Mouse (Mus musculus): ENCODE results near the gene Mcm6.

The Mcm6 gene

DNA sequence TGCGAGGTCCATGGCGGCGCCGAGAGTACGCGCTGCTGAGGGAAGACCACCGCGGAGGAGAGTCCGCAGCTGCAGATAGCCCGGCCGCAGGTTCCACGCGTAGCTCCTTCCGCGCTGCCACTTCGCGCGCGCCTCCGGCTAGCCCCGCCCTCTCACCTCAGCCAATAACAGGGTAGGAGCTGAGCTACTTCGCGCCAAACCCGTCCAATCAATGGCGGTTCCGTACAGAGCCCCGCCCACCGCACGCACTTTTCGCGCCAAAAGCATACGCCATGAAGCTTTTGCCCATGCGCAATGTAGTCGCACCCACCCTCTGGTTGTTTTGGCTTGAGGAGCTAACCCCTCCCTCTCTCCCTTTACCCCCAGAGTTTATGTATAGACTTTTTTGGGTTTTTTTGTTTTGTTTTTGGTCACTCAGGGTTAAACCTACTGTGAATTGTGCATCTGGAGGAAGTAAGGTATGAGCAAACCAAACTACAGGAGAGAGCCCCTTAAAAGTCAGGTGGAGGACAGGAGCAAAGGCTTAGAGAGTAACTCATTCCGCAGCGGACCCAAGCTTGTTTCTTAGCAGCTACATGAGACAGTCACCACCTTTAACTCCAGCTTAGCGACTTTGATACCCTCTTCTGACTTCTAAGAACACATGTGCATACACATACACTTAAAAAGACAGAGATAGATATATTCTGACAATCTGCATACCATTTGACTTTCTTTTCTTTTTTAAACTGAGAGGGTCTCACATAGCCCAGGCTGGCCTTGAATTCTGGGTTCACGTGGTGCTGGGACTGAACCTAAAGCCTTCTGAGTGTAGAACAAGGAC is at the start of gene Mcm6:
TSS of gene Mcm6 (minus strand) at position 111 of the 823 bp plus-strand sequence.
- peak; percentile 84 for DNase-seq (ENCODE audit: low spot score)

DNA sequence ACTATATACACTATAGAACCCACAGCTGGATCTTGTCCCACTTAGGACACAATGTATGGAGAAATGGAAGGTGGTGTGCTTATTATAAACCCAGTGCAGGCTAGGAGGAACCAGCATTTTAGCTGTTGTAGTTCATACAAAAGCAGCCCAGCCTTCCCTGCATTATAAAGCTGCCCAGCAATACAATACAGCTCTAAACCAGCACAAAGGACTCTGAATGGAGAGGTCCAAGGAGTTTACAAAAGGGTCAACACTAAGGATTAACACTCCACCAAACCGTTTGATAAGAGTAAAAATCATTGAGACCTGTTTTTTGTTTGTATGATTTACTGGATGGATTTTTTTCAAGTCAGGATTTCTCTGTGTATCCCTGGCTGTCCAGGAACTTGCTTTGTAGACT is 47.4 kb upstream of the Mcm6 start:
- no peak for DNase-seq (ENCODE audit: low spot score)

DNA sequence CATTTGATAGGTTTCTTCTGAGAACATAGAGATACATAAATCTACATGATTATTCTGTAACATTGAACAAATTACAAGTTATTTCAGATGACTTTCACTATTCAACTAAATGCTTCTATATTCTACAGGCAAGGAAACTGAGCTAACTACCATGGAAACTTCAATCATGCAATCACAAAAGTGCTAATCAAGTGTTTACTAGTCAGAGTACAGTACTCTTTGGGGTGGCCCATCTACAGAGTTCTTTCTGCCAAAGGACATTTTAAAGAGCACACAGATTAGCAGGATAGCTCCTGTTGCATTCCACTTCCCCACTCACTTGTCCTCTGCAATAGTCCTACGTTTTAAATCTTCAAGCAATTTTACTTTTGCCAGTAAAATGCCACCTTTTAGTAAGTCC is 46.2 kb upstream of the Mcm6 start:
- DNase-seq (ENCODE audit: low spot score), result no peak

DNA sequence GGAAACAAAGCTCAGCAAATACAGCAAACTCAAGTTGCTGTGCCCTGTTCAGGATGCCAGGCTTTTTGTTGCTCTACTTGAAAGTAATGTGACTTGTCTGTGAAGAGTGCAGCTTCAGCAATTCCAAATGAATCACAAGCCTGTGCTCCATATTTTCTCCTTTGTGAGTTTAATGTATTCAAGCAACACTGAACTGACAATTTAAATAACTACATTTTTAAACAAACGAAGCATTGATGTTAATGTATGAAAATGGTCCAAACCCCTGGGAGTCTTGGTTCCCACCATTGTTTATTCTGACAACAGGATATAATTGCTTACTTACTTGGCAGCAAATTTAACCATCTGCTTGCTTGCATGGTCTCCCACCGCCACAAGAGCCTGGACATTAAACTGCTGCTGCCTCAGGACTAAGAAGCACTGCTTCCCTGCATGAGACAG is 45.6 kb upstream of the Mcm6 start:
- no peak for DNase-seq (ENCODE audit: low spot score)

DNA sequence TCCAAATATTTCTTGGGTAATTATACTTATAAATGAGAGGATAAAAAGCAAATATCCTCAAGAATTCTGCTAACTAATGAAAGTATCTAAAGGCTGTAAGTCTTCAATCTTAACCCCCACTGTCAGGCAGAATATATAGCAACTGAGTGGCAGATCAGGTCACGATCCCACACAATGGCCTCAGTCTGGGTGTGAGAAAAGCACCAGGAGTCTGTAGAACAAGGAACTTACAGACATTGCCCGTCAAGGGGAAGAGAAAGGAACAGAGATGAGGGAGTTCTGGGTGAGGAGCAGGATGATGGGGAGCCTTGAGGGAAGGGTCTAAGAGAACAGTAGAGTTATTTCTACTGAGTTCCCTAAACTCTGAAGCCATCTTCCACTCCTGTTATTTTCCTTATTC is 41.5 kb upstream of the Mcm6 start:
- DNase-seq (ENCODE audit: low spot score), result no peak

DNA sequence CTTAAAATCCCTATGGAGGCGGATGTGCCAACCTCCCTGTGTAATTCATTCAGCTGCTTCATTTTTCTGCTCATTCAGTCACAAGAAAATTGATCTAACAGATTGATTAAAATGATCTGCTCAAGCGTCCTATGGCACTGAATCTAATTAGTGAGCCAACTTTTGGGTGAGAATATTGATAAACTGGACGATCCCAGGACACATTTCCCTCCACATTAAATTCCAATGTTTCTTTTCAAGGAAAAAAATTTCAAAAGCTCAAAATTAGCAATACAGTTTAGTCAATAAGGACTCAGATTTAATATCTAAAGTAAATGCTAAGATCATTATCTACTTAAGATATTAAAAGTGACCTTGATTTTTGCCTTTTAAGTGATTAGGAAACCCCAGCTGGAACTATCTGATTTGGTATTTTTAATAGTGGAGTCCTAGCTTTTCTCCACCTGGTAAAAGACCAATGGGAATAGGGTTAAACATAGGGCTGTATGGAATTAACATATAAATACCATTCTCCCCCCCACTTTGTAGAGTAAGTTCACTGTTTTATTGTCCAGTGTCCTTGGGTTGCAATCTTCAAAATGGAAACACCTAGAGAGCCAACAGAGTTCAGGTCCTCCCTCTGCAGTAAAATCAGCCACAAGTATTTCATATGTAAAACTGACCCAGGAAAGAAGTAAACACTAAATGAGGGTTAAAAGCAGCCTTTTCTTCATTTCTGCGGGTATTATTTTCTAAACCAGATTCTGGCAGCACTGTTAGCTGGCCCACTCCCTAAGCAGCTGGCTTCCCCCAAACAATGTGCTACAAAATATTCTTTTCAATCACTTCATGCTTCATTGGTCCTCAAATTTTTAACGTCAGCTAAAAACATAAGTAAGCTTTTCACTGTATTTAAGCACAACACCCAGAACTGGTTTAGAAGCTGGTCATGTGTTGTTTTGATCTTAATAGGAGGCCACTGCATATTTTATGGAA is 40.8 kb upstream of the Mcm6 start:
- no peak for DNase-seq (ENCODE audit: low spot score)

DNA sequence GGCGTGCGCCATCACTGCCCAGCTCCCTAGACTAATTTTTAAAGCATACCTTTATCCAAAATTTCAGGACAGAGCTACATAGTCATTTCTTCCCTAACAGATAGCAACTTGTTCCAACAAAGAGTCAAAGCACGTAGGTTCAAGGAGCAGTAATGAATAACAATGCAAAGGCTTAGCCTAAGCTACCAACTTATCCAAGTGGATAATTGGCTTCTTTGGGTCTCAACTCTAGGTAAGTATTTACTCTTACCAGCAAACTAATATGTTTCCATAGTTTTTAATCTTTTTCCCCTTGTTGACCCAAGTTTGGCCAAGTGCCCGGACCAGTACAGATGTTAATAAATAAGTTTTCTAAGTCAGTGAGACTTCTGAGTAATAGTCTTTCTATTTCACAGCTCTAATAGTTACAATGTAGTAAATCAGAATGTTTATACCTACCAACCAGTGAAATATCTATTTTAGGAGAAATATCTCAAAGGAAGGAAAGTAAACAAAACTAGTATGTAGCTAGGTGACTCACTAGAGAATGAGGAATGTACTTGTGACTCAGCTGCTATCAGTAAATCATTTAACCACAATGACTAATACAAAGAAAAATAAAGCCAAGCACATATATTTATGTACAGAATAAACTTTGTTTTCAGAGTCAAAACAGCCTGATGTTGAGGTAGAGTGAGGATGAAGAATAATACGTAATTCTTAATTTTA is 39.4 kb upstream of the Mcm6 start:
- no peak for DNase-seq (ENCODE audit: low spot score)

DNA sequence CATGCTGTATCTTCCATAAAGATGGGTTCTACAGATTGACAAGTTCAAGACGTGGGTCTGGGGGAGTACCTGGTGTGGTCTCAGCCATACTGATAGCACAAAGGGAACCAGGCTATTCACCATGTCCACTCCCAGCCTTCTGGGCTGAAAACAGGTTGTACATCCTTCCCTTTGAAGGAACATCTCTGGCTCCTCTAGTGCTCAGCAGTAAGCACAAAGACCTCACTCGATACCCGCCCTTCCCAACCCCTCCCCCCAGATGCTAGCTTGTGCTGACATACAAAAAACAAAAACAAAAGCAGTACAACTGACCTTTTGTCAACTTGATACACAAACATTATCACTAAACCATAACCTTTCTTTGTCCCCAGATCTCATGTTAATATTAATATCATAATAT is 35.2 kb upstream of the Mcm6 start:
- no peak for DNase-seq (ENCODE audit: low spot score)

DNA sequence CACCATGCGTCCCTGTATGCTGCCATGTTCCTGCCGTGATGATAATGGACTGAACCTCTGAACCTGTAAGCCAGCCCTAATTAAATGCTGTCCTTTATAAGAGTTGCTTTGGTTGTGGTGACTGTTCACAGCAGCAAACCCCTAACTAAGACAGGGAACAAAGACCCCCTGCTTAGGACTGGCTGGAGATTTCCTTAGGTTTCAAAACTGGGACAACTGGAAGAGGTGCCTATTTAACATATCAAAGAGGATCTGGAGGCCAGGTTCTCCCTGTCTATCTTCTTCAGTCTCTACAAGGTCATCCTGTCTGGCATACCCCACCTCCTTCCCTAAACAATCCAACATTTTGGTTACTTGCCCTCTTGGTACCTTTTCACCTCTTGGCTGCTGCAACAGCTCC is 32.9 kb upstream of the Mcm6 start:
- no peak for DNase-seq (ENCODE audit: low spot score)

DNA sequence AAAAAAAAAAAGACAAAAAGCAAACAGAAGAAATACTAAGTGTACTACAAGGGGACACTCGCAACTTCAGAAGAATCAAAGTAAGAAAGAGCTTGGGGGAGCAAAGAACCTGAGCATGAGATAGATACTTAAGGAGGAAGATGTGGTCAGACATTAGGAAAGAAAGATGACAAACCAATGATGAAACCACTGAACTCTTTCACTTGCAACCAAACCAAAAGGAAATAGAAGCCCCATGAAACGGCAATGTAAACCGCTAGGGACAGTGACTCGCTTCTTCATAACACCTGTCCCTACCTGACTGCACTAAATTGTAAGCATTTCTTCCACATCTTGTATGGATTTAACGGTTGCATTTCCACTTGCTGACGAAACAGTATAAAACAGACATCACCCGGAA is 27.0 kb upstream of the Mcm6 start:
- DNase-seq (ENCODE audit: low spot score), result no peak

DNA sequence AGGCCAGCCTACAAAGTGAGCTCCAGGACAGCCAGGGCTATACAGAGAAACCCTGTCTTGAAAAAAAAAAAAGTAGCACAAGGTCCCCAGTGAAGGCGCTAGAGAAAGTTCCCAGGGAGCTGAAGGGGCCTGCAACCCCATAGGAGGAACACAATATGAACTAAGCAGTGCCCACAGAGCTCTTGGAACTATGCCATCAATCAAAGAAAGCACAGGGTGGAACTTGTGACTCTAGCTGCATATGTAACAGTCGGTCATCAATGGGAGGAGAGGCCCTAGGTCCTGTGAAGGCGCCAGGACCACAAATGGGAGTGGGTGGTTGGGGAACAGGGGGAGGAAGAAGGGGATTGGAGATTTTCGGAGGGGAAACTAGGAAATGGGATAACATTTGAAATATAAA is 17.4 kb upstream of the Mcm6 start:
- DNase-seq (ENCODE audit: low spot score), result no peak

DNA sequence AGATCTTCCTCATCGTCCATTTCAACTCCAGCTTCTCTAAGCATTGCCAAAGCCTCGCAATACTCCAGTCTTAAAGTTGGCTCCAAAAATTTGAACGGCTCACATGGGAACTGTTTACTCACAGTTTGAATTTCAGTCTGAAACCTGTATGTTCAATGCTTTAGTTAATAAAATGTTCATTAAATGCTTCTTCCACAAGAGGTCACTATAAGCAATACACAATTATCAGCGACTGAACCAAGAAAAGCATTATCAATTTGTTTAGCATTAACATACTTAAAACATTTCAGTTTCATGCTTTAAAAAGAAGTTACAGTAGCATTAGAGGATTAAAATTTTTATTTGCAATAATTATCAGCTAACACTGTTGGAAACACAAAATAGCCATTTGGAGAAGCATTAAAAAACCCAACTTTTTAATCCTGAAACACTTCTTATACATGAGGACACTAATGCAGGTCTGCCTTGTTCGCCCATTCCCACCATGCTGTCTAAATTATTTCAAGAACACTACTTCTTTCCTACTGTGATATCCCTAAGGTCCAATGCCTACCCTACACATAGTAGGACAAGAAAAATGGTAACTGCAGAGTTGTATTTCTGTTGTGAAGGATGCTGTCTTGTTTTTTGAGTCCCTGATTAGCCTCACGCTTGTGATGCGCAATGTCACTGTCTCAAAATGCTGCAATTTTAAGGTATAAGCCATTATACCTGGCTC is 12.8 kb upstream of the Mcm6 start:
- DNase-seq (ENCODE audit: low spot score), result peak; percentile 25

DNA sequence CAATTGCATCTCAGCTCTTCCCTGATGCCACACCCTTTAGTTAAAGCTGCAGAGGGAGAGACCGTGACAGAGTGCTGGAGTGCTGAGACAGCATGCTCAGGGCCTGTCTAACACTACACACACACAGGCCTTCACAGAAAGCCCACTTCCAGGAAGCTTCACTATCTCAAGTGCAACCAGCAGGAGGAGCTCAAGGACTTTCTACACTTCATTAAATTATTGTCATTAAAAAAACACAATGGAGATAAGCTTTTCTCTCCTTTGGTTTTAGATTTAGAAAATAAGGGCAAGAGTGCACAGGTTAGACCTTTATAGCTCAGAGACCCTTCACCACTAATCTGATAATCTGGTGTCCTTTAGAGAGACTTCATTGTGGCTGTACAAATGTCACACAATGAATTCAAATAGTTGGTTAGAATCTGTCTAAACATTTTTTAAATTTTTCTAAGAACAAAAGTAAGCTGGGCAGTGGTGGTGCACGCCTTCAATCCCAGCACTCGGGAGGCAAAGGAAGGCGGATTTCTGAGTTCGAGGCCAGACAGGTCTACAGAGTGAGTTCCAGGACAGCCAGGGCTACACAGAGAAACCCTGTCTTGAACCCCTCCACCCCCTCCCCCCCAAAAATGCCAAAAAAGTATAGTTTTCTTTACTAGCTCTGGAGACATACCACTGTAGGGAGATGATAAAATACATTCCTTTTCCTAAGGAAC is 9.4 kb upstream of the Mcm6 start:
- peak; percentile 53 for DNase-seq (ENCODE audit: low spot score)

DNA sequence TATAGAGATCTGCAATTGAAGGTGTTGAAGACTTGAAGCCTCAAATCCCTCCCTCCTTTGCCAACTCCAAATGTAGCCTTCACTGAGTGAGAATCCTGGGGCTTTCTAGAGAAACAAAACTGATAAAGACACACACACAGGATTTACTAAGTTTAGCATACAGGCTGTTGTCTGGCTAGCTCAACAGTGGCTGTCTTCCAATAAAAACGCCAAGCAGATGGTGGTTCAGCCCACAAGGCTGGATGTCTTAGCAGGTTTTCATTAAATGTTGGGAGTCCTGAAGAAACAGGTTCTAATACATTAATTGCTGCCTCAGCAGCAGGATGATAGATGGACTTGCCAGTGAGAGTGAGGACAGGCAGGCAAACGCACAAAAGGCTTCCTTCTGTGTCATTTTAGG is 1.1 kb upstream of the Mcm6 start:
- peak; percentile 31 for DNase-seq (ENCODE audit: low spot score)

DNA sequence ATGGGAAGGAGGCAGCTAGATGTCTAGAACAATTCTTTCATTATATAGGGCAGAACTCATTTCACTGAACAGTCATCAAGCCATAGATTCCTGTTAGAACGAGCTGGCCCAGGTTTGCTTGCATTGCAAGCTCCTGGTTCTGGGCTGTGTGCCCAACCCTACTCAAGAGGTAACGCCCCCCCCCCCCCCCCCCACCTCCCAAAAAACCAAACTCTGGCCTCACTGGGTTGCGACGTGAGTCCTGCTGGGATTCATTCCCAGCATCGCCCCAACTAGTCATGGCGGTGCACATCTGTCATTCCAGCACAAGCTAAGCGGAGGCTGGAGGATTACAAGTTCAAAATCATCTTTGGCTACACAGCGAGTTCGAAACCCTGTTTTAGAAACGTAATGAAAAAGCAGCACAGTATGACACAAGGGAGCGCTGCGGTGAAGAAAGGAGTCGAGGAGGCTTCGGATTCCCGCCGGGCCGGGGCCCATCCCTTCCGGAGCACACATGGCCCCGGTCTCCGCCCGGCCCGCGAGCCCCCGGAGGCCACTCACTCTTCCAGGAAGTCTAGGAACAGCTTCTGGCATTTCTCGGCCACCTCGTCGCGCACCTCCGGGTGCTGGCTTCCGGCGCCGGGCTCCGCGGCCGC is 429 bp downstream of the Mcm6 start:
- peak; percentile 16 for DNase-seq (ENCODE audit: low spot score)

DNA sequence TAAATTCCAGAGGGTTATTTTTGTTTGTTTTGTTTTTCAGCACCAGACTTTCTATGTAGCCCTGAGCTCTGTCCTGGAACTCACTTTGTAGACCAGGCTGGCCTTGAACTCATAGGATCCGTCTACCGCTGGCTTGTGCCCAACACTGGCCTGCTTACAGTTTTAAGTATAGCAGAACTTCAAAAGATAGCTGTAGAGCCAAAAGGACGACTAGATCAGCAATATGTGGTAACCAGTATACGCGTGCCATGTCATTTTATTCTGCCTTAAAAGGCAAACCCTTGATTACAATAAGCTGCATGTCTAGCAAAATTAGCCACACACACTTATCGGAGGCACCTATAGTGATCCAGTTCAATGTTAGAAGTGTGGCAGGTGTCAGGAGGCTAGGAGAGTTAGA is 1.2 kb downstream of the Mcm6 start:
- no peak for DNase-seq (ENCODE audit: low spot score)

DNA sequence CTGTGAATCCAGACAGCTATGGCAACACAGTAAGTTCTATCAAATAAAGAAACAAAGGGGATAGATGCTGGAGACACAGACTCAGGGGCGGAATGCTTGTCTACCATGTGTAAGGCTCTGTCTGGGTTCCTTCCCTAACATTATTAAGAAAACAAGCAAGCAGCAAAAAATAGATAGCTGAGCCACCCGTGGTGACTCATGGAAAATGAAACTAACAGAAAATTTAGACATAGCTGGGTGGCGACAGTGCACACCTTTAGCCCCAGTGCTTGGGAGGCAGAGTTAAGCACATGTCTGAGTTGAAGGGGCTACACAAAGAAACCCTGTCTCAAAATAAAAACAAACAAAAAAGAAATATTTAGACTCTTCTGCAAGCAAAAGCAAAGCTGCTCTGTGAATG is 2.0 kb downstream of the Mcm6 start:
- no peak for DNase-seq (ENCODE audit: low spot score)

DNA sequence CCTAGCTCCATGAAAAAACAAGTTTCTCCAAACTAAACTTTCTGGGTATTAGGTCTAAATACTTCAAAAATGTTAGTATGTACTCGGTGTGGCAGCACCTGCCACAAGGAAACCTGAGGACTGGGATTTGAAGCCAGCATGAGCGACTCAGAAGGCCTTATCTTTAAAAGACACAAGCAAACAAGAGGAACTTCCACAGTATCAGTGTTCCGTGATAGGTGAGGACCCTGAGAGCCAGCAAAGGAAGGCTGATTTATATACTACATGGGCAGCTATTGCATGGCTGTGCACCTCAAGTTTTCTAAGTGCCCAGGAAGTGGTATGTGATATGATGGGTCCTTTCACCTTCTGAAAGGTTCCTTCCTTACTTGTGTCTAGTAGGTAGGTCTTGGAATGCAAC is 6.4 kb downstream of the Mcm6 start:
- no peak for DNase-seq (ENCODE audit: low spot score)

DNA sequence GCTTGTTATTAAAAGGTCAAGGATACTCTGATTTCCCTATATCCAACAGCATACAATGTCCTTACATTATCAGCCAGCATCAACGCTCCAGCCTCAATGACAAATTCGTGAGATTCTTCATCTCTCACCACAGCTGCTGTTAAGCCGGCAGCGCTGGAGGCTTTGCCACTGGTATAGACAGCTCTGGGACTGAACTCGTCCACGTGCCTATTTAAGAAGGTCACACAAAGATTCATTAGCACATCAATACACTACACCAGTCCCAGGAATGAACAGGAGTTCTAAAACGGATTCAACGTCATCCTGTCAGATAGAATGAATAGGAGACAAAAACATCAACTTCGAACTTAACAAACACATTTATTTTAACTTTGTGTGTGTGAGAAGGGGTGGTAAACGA is 15.2 kb downstream of the Mcm6 start:
- no peak for DNase-seq (ENCODE audit: low spot score)

DNA sequence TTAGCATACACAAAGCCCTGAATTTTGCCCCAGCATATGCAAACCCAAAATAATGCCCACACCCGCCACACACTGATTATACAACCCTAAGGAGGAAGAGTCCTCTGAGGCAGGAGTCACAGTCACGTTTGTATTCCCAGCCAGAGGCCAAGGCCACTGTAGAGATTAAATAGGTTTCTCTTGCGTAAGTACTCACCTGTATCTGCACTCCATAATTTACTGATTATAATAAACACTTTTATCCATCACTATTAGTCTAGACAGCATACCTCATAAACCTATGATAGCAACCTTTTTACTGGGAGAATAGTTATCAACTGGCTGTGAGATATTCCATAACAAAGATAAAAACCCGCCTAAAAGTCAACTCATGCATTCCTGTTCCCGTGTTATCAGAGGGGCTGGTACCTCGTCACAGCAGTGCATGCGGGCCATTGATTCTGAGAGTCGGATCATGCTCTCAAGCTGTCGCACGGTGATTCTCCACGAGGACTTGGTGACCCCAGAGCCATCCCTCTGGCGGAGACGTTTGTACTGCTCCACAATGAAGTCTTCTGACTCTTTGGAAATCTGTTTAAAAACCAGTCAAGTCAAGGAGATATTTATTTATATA is 21.6 kb downstream of the Mcm6 start:
- DNase-seq (ENCODE audit: low spot score), result no peak

Measured in layer of hippocampus, adult 9-10 months (tissue).